Mouse (Mus musculus) hindbrain, embryonic 13.5 days (tissue): ENCODE data around the gene C4b. TPM values are rescaled to one million over a fixed set of nuclear protein-coding genes. Genes with fewer than 3 reads are reported as not detected.

Experiments
- microRNA-seq: library from miRNA; unstranded; fragments of <30 nt; microRNA quantifications from one replicate; pipeline ENCODE4, GENCODE M21; 2016
- polyA plus RNA-seq: library from polyadenylated mRNA; unstranded; fragments of >200 nt; fragmentation: Nextera tagmentation; extraction: Ambion mirVana; gene quantifications from 2 replicates; pipeline ENCODE4 v1.2.1, GENCODE M21; 2015

Gene C4b
- polyA plus RNA-seq, 1 experiment from 2014 or later, result not detected

Small RNA genes within 50 kb of the gene (microRNA-seq; reads per million reads assigned to microRNA genes)
- not detected for gene Gm27471

Other genes with a start within 250 kb of the C4b start
- gene Btnl6, start 226.5 kb downstream of the C4b start, polyA plus RNA-seq, result not detected in 2 replicates
- 7.4 and 8.4 TPM in 2 replicates for gene Notch4, start 179.6 kb downstream of the C4b start, polyA plus RNA-seq
- gene Gpsm3, start 154.1 kb downstream of the C4b start, polyA plus RNA-seq, result 3.2 and 4.9 TPM in 2 replicates
- gene Pbx2, start 152.6 kb downstream of the C4b start, polyA plus RNA-seq, result 8.9 and 10.6 TPM in 2 replicates
- 1.9 and 2.1 TPM in 2 replicates for gene Ager, start 146.0 kb downstream of the C4b start, polyA plus RNA-seq
- 299 and 301 TPM in 2 replicates for gene Rnf5, start 140.2 kb downstream of the C4b start, polyA plus RNA-seq
- 97.8 and 99.1 TPM in 2 replicates for gene Agpat1, start 139.6 kb downstream of the C4b start, polyA plus RNA-seq
- gene Egfl8, start 127.9 kb downstream of the C4b start, polyA plus RNA-seq, result 11.7 and 12.9 TPM in 2 replicates
- 21.7 and 22.7 TPM in 2 replicates for gene Ppt2, start 115.4 kb downstream of the C4b start, polyA plus RNA-seq
- gene Prrt1, start 114.3 kb downstream of the C4b start, polyA plus RNA-seq, result 5.5 and 5.6 TPM in 2 replicates
- gene Fkbpl, start 99.1 kb downstream of the C4b start, polyA plus RNA-seq, result 16.9 and 17.6 TPM in 2 replicates
- gene Atf6b, start 96.7 kb downstream of the C4b start, polyA plus RNA-seq, result 117 and 122 TPM in 2 replicates
- gene Tnxb, start 73.3 kb downstream of the C4b start, polyA plus RNA-seq, result 0.09 TPM in 2 replicates
- gene Cyp21a1, start 60.7 kb upstream of the C4b start, polyA plus RNA-seq, result not detected in 2 replicates
- 36.5 and 40.5 TPM in 2 replicates for gene Stk19, start 93.1 kb upstream of the C4b start, polyA plus RNA-seq
- 68.9 and 69.6 TPM in 2 replicates for gene Dxo, start 93.1 kb upstream of the C4b start, polyA plus RNA-seq
- 54.1 and 60.4 TPM in 2 replicates for gene Skiv2l, start 106.3 kb upstream of the C4b start, polyA plus RNA-seq
- gene Nelfe, start 106.5 kb upstream of the C4b start, polyA plus RNA-seq, result 82.7 and 88.9 TPM in 2 replicates
- 1.9 TPM in 2 replicates for gene Cfb, start 118.6 kb upstream of the C4b start, polyA plus RNA-seq
- gene Zbtb12, start 135.6 kb upstream of the C4b start, polyA plus RNA-seq, result 13.5 and 13.9 TPM in 2 replicates
- 0.10 TPM in 1 of 2 replicates, not detected in the other for gene Gm20547, start 138.2 kb upstream of the C4b start, polyA plus RNA-seq
- gene C2, start 154.4 kb upstream of the C4b start, polyA plus RNA-seq, result 1.4 and 2.3 TPM in 2 replicates
- gene Ehmt2, start 154.6 kb upstream of the C4b start, polyA plus RNA-seq, result 90.1 and 98.0 TPM in 2 replicates
- 0.17 TPM in 1 of 2 replicates, not detected in the other for gene Slc44a4, start 170.6 kb upstream of the C4b start, polyA plus RNA-seq
- gene Neu1, start 187.4 kb upstream of the C4b start, polyA plus RNA-seq, result 30.6 and 31.5 TPM in 2 replicates
- gene Hspa1b, start 215.4 kb upstream of the C4b start, polyA plus RNA-seq, result 0.26 and 0.32 TPM in 2 replicates
- not detected in 2 replicates for gene Gm20481, start 226.0 kb upstream of the C4b start, polyA plus RNA-seq
- 4.0 and 4.6 TPM in 2 replicates for gene Hspa1a, start 228.3 kb upstream of the C4b start, polyA plus RNA-seq
- gene Hspa1l, start 228.8 kb upstream of the C4b start, polyA plus RNA-seq, result 0.85 and 1.1 TPM in 2 replicates
- gene Lsm2, start 238.0 kb upstream of the C4b start, polyA plus RNA-seq, result 112 and 117 TPM in 2 replicates